Mouse (Mus musculus) thymus, adult 2 months (tissue): Measurements from ENCODE around the gene Bmpr2. TPM values are rescaled to one million over a fixed set of nuclear protein-coding genes. Genes with fewer than 3 reads are reported as not detected.

ENCODE experiments used
- DNase-seq: peaks from one replicate; pipeline ENCODE4 v3.0.0; 2021
- H3K27ac ChIP-seq: fragments of 200-500 bp; 2 replicates; pipeline ENCODE4 v1.5.1; 2012; ENCODE audit warnings: low read length, control low read depth; ENCODE audit not compliant: control insufficient read depth, insufficient read depth
- H3K27me3 ChIP-seq: fragments of 200-500 bp; 2 replicates; pipeline ENCODE4 v1.6.1; 2012; ENCODE audit warnings: mild to moderate bottlenecking, low read length, moderate library complexity, mixed read lengths; ENCODE audit not compliant: control insufficient read depth, insufficient read depth
- H3K36me3 ChIP-seq: fragments of 200-500 bp; 2 replicates; pipeline ENCODE4 v1.6.1; 2012; ENCODE audit warnings: mild to moderate bottlenecking, low read length, moderate library complexity; ENCODE audit not compliant: control insufficient read depth, insufficient read depth
- H3K4me1 ChIP-seq: fragments of 200-500 bp; replicated peaks from 2 replicates; pipeline ENCODE4 v1.6.1; 2012; ENCODE audit warnings: low read length; ENCODE audit not compliant: control insufficient read depth, insufficient read depth
- H3K4me3 ChIP-seq: fragments of 200-500 bp; 2 replicates; pipeline ENCODE4 v1.5.1; 2012; ENCODE audit warnings: mild to moderate bottlenecking, low read length, control low read depth, moderate library complexity; ENCODE audit not compliant: control insufficient read depth, insufficient read depth
- CTCF ChIP-seq: fragments of 200-500 bp; IDR thresholded peaks from 2 replicates; pipeline ENCODE4 v1.5.1; 2012; ENCODE audit warnings: mild to moderate bottlenecking, control low read depth, low read length, moderate library complexity, borderline replicate concordance; ENCODE audit not compliant: control insufficient read depth, poor library complexity, insufficient read depth; ENCODE audit errors: extremely low read depth
- POLR2A ChIP-seq: fragments of 200-500 bp; IDR thresholded peaks from 2 replicates; pipeline ENCODE4 v1.6.1; 2012; ENCODE audit warnings: mild to moderate bottlenecking, low read length, control low read depth, moderate library complexity; ENCODE audit not compliant: control insufficient read depth, poor library complexity, insufficient read depth; ENCODE audit errors: extremely low read depth
- WGBS: fragments of 180-500 bp; shearing (Covaris S2); methylation state at CpG from one replicate; pipeline ENCODE4 v1.1.7; 2018; 5-methylcytosine and 5-hydroxymethylcytosine counted together
- polyA plus RNA-seq: library from polyadenylated mRNA; depleted of rRNA; stranded (reverse); fragments of >200 nt; gene quantifications from 2 replicates; pipeline ENCODE4 v1.2.3, GENCODE M21; 2012

Gene Bmpr2
- polyA plus RNA-seq, 1 experiment, result 2.4 TPM

GRCm38 (mm10) chr1:59859046-59859445 lies 95.8 kb downstream of the Bmpr2 start:
- 97% methylated on average over 1 of the region's 1 CpGs for WGBS
- Histone ChIP-seq H3K27ac (no peak overlapping the region), H3K4me3 (no peak overlapping the region), H3K36me3 (no peaks in the 10 kb centered on the region), H3K4me1 (no peaks in the 10 kb centered on the region), H3K27me3 (no peaks in the 10 kb centered on the region)
- no peak for DNase-seq
- TF ChIP-seq CTCF (no peak), POLR2A (no peak)

- DNase-seq, result no peak
- no peaks in the 10 kb centered on the region for H3K4me1 ChIP-seq
- no peaks in the 10 kb centered on the region for H3K36me3 ChIP-seq
- no peak overlapping the region for H3K27ac ChIP-seq
- no peaks in the 10 kb centered on the region for H3K27me3 ChIP-seq
- 76% methylated on average over 1 of the region's 1 CpGs for WGBS
- no peak overlapping the region for H3K4me3 ChIP-seq
- no peak for TF ChIP-seq CTCF
Observed at GRCm38 (mm10) chr1:59862144-59862543, 98.9 kb downstream of the Bmpr2 start.

- no peak overlapping the region for H3K4me3 ChIP-seq
- TF ChIP-seq POLR2A, result no peak
- no peak for TF ChIP-seq CTCF
- no peaks in the 10 kb centered on the region for H3K36me3 ChIP-seq
- H3K27ac ChIP-seq, result no peak overlapping the region
- no peak for DNase-seq
- H3K4me1 ChIP-seq, result no peaks in the 10 kb centered on the region
- WGBS, result 95% methylated on average over 5 of the region's 5 CpGs
- no peaks in the 10 kb centered on the region for H3K27me3 ChIP-seq
Observed at GRCm38 (mm10) chr1:59868041-59868440, 104.8 kb downstream of the Bmpr2 start.

GRCm38 (mm10) chr1:59874023-59874422 lies 110.8 kb downstream of the Bmpr2 start:
- TF ChIP-seq POLR2A (no peak), CTCF (no peak)
- Histone ChIP-seq H3K4me3 (no peak overlapping the region), H3K4me1 (no peaks in the 10 kb centered on the region), H3K27ac (no peak overlapping the region), H3K36me3 (no peaks in the 10 kb centered on the region), H3K27me3 (no peaks in the 10 kb centered on the region)
- WGBS, result 92% methylated on average over 3 of the region's 3 CpGs
- DNase-seq, result no peak

- TF ChIP-seq POLR2A (no peak), CTCF (no peak)
- H3K4me1 ChIP-seq, result no peaks in the 10 kb centered on the region
- DNase-seq, result no peak
- no peaks in the 10 kb centered on the region for H3K27me3 ChIP-seq
- H3K4me3 ChIP-seq, result no peak overlapping the region
- no peaks in the 10 kb centered on the region for H3K36me3 ChIP-seq
- H3K27ac ChIP-seq, result no peak overlapping the region
- WGBS, result 37% methylated on average over 7 of the region's 7 CpGs
Observed at GRCm38 (mm10) chr1:59878098-59878497, 114.9 kb downstream of the Bmpr2 start.

- Histone ChIP-seq H3K27ac (no peak overlapping the region), H3K4me3 (no peak overlapping the region), H3K27me3 (no peaks in the 10 kb centered on the region), H3K4me1 (no peaks in the 10 kb centered on the region), H3K36me3 (no peaks in the 10 kb centered on the region)
- TF ChIP-seq POLR2A (no peak), CTCF (no peak)
- peak; percentile 82 for DNase-seq
- WGBS, result 34% methylated on average over 3 of the region's 3 CpGs
Observed at GRCm38 (mm10) chr1:59883349-59884134, 120.3 kb downstream of the Bmpr2 start.

GRCm38 (mm10) chr1:59886899-59887298 lies 123.7 kb downstream of the Bmpr2 start:
- Histone ChIP-seq H3K27ac (no peak overlapping the region), H3K4me3 (no peak overlapping the region), H3K4me1 (no peaks in the 10 kb centered on the region), H3K36me3 (no peaks in the 10 kb centered on the region), H3K27me3 (no peaks in the 10 kb centered on the region)
- 77% methylated on average over 4 of the region's 4 CpGs for WGBS
- no peak for DNase-seq
- TF ChIP-seq POLR2A (no peak), CTCF (no peak)
